Mouse (Mus musculus) heart, postnatal 25 days (tissue): ENCODE measurements around the gene Bcl2a1c. TPM values are rescaled to one million over a fixed set of nuclear protein-coding genes. Genes with fewer than 3 reads are reported as not detected.
"Not testable (repeated sequence)": the region's sequence is repeated elsewhere in the genome, so short reads cannot be mapped to it uniquely, and the experiment has no call there.

Source experiments
- DNase-seq: peaks from one replicate; pipeline ENCODE4 v3.0.0; 2022; ENCODE audit warnings: low spot score
- intact Hi-C: fragments of 180-260 bp; cut with DNase I; formaldehyde crosslinking; loops from one replicate; pipeline ENCODE4 v1.15.1; 2025
- total RNA-seq, 2 experiments: library from RNA; stranded (reverse); gene quantifications; 2 replicates each; pipeline ENCODE4 v1.2.3; 2021

Gene Bcl2a1c
- total RNA-seq: not detected

GRCm38 (mm10) chr9:114329855-114330254, at the start of gene Bcl2a1c:
Gene Bcl2a1c, plus strand, starts transcription at chr9:114330135.
- DNase-seq, intact Hi-C loops: not testable (repeated sequence)

- intact Hi-C loops: not testable (repeated sequence)
These were observed 24.0 kb upstream of the Bcl2a1c start for GRCm38 (mm10) chr9:114305957-114306356.

DNA sequence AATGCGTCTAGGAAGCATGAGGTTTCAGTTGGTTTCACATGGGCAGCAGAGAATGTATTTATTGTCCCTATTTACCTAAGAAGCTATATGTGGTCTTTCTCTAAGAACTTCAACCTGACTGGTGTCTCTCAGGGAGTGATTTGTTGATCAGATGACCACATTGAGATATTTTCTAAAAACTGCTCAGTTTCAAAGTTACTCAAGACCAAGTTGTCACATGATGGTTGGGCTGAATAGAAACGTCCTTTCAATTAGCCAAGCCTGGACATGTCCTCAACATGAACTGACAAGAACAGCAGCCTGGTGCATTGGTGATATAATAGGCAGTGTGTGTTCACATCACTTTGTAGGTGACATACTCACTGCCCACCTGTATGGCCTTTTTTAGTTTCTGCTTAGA, 18.2 kb upstream of the Bcl2a1c start:
- intact Hi-C loops: loop anchor here (10.0 kb wide), 1 partner anchor 187 kb away; no protein-coding TSS in a partner anchor
- not testable (repeated sequence) for DNase-seq

More at GRCm38 (mm10) chr9:114305957-114306356, 24.0 kb upstream of the Bcl2a1c start:
- not testable (repeated sequence) for DNase-seq

GRCm38 (mm10) chr9:114318021-114318420, 11.9 kb upstream of the Bcl2a1c start:
- intact Hi-C loops: loop anchor here (2.0 to 10.0 kb wide), 2 partner anchors 63 to 193 kb away; no protein-coding TSS in a partner anchor

DNA sequence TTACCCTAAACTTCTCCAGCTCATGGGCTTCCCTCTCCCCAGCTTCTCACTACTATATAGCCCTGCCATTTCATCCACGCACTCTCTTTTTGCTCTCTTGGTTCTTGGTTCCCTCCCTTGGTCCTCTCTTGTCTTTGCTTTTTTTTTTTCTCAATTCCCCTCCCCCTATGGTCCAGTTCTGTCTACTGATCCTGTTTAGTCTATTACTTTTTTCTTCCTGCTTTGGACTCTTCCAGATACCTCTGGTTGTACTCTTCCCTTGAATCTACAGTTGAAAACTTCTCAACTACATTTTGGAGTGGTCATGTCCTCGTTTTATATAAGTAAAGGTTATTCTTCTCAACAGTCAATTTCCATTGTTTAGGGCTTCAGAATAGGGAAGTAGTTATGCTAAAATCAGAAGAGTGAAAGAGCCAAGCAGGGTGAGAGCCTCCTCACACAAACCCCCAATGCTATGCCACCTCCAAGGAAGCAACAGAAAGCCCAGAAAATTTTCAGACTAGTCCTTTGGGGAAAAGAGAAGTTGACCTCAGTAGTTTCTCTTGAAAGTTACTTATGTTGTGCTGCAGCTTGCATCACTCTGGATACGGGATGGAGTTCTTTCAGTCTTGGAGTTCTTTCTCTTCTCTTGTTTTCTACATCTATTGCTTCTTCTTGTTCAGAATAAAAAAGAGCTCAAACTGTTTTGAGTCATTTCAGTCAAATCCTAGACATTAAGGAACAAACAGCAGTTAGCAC, 3.8 kb upstream of the Bcl2a1c start:
- no peak for DNase-seq
- intact Hi-C loops: no loop called here

More at GRCm38 (mm10) chr9:114318021-114318420, 11.9 kb upstream of the Bcl2a1c start:
- no peak for DNase-seq

DNA sequence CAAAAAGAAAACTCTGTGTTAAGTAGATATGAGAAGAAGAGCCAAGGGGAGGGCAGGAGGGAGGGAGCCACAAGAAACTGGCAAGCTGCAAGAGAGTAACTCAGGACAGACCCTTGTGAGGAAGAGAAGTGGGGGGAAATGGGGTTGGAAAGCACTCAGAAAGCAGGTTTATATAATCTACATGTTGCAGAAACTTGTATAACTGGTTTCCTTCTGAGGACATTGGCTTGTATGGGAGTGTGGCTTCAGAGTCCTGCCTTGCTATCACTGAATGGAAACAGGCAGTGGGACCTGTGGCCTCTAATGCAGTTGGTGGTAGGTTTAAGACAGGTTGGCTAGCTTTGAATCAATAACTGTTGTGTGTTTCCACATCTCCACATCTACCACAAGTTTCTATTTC, 1.6 kb upstream of the Bcl2a1c start:
- intact Hi-C loops, DNase-seq: not testable (repeated sequence)

- DNase-seq: peak; percentile 59
- intact Hi-C loops: no loop called here
These were observed 38.0 kb downstream of the Bcl2a1c start for GRCm38 (mm10) chr9:114367783-114368470.

- intact Hi-C loops: no loop called here
- DNase-seq: no peak
These were observed 38.5 kb downstream of the Bcl2a1c start for GRCm38 (mm10) chr9:114368471-114368858.

GRCm38 (mm10) chr9:114369389-114369788, 39.5 kb downstream of the Bcl2a1c start:
- intact Hi-C loops, DNase-seq: not testable (repeated sequence)

GRCm38 (mm10) chr9:114371717-114372116, 41.8 kb downstream of the Bcl2a1c start:
- intact Hi-C loops: not testable (repeated sequence)

DNA sequence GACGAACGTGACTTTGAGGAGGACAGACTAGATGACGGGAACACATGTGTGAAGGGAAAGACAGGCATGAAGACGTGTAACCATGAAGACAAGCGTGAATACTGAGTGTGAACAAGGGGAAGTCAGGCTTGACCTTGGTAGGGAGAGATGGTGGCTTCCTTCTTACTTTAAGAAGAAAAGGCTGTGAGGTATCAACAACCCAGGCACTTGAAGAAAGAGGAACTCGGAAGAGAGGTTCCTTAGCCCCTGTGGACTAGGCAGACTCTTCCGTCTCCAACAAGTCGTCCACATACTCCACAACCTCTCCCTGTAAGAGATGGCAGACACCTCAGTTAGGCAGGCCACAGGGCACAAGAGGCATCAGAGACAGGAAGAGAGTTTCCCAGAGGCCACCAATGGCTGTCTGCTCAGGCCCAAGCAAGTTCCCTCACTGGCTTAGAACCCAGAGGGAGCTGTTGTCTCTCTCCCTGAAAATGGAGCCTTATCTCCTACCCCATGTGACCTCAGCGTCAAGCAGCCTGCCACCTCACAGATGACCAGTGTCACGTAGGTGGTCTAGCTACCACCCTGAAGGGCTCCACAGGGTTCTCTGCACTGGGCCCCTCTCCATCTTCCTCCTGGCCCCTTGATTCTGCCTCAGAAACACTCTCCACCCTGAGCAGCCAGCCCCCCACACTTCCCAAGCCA, 45.5 kb downstream of the Bcl2a1c start:
- intact Hi-C loops: no loop called here
- no peak for DNase-seq

More at GRCm38 (mm10) chr9:114371717-114372116, 41.8 kb downstream of the Bcl2a1c start:
- DNase-seq: not testable (repeated sequence)

- intact Hi-C loops: no loop called here
- DNase-seq: no peak
These were observed 47.2 kb downstream of the Bcl2a1c start for GRCm38 (mm10) chr9:114377168-114377567.

GRCm38 (mm10) chr9:114379871-114380270, 49.9 kb downstream of the Bcl2a1c start:
- no peak for DNase-seq
- intact Hi-C loops: loop anchor here (2.0 to 5.0 kb wide), 2 partner anchors 61 to 388 kb away; no protein-coding TSS in a partner anchor

Other genes with a start within 250 kb of the Bcl2a1c start
- gene Crtap, start 60.5 kb downstream of the Bcl2a1c start, total RNA-seq: 10 to 100 TPM; 30.4 to 32.4 TPM
- gene Glb1, start 70.9 kb downstream of the Bcl2a1c start, total RNA-seq: 10 to 100 TPM; 14.8 to 16.3 TPM
- gene Tmppe, start 71.0 kb downstream of the Bcl2a1c start, total RNA-seq: 1 to 10 TPM; 3.4 to 4.2 TPM
- not detected for gene Ccr4, start 174.8 kb downstream of the Bcl2a1c start, total RNA-seq
- not detected for gene C130032M10Rik, start 185.6 kb downstream of the Bcl2a1c start, total RNA-seq
- gene Trim71, start 234.2 kb downstream of the Bcl2a1c start, total RNA-seq: not detected